Mouse (Mus musculus) urinary bladder, postnatal 36 days (tissue): ENCODE data around the gene Tmeff2.
A peak's percentile ranks its signal among the peaks of the same experiment; 100 is the strongest.
"Not testable (repeated sequence)": the region's sequence is repeated elsewhere in the genome, so short reads cannot be mapped to it uniquely, and the experiment has no call there.

Experiments used
- DNase-seq, 2 experiments: peaks; one replicate each; pipeline ENCODE4 v3.0.0; 2022; ENCODE audit warnings: low spot score in 2 of 2, mixed read lengths in 1 of 2

Gene Tmeff2

DNA sequence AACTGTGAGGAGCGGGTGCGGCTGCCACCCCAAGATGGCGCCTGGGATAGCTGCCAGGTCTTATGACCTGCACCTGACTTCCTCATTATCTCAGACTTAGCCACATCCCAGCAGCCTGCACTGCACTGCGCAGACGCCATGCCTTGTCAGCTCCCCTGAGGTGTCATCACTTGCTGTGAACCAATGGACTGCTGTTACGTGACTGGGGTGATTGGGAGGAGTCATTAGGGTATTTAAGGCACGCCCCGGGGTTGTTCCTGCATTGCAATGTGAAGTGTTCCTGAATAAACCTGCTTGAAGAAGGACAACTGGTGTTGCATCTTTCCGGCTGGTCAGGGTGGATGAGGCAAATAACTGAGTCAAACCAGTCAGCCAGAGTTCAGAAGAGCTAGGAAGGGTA is at the start of gene Tmeff2:
TSS of gene Tmeff2 (plus strand) at position 262 of the 400 bp plus-strand sequence.
- not testable (repeated sequence) for DNase-seq

GRCm38 (mm10) chr1:50861515-50861914 is 38.9 kb upstream of the Tmeff2 start:
- DNase-seq, result no peak

DNA sequence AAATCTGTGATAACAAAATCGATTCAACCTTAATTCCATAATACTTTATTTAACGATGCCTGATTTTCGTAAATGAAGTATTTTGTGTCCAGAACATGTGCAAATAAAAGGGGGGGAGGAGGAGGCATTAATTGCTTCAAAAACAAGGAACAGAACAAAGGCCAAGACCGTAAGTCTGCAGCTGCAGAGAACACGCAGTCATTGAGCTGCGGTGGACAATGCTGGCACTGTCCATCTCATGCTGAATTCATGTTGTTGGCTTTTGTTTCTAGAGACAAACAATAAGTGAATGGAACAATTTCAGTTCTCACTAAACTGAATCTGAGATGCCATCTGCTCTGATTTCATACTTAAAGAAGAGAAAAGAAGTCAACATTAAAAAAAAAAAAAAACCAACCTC is 2.8 kb upstream of the Tmeff2 start:
- DNase-seq, result no peak

- no peak for DNase-seq
These were observed 24.4 kb downstream of the Tmeff2 start for GRCm38 (mm10) chr1:50924838-50925355.

GRCm38 (mm10) chr1:50925356-50925921 is 25.0 kb downstream of the Tmeff2 start:
- DNase-seq, result no peak

- peak in 1 of 2 experiments; percentile 4 for DNase-seq
These were observed 26.1 kb downstream of the Tmeff2 start for GRCm38 (mm10) chr1:50926374-50927060.

- peak; percentile 46 to 82 for DNase-seq
These were observed 26.7 kb downstream of the Tmeff2 start for GRCm38 (mm10) chr1:50927077-50927611.

- DNase-seq, result peak in 1 of 2 experiments; percentile 1
These were observed 27.3 kb downstream of the Tmeff2 start for GRCm38 (mm10) chr1:50927679-50928187.

DNA sequence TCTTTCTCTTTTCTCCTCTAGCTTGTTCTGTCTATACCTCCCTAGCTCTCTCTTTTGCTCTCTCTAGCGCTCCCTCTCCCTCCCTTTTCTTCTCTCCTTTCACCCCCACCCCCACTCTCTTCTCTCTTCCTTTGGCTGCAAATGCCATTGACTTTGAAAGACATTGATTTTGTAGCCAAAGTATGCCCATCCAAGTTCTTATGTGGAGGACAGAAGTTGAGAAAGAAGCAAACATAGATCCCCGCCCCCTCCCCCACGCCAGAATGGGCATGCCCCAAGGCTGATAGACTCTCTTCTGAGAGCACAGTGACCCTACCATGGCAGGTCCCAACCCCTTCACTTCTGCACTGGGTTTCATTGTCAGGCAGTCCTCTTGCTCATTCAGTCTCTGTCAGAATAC is 28.3 kb downstream of the Tmeff2 start:
- no peak for DNase-seq

GRCm38 (mm10) chr1:50935076-50935475 is 34.6 kb downstream of the Tmeff2 start:
- DNase-seq, result no peak

DNA sequence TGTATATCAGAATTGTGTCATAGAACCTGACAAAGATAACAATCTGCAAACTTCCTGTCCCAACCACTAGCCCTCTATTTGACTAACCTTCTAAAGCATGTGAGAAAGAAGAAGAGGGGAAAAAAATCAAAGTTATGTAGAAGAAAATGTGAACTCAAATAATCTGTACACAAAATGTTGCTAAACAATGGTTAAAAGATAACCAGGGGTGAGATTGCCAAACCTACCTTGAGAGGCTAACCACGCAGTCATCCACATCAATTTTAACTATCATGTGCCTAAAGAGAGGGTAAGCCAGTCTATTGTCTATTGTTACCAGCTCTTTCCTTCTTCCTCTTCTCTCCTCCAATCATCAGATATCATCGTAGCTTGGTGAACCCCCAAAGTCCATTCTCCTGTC is 35.0 kb downstream of the Tmeff2 start:
- DNase-seq, result no peak

DNA sequence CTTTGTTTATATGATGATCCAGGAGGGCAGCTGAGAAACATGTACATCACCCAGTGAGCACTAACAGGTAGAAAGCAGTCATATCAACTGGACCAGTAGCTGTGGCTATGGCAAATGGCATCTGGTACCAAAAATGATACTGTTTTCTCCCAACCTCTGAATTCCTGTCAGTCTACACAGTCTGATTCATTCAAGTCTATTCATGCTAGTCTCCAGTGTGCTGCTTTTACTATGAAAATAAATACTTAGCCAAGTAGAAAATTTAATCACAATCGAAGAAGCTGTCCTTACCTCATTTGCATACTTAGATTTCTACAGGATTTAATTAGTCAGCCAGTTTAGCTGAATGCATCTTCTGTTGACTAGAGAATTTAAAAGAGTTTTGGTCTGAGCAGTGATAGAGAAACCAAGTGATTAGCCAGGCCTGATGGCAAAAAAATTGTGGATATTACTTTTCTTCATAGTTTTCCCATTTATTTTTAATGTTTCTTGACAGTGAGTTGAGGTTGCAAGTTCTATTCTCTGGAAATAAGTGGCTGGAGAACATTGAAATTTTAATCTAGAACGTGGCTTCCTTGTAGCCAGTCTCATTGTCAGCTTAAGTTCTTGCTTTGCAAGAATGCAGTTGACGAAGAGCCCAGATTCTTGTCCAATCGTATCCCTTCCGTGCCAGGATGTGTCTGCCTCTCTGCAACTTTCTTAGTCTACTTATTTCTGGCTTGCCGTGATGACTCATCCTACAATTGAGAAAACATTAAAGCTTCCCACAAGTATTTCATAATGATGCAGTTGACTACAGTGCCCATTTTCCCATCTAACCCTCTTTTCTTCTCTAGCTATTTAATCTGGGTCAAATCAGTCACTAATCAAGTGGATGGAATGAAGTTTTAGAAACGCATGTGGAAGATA is 39.9 kb downstream of the Tmeff2 start:
- peak in 1 of 2 experiments; percentile 22 for DNase-seq

DNA sequence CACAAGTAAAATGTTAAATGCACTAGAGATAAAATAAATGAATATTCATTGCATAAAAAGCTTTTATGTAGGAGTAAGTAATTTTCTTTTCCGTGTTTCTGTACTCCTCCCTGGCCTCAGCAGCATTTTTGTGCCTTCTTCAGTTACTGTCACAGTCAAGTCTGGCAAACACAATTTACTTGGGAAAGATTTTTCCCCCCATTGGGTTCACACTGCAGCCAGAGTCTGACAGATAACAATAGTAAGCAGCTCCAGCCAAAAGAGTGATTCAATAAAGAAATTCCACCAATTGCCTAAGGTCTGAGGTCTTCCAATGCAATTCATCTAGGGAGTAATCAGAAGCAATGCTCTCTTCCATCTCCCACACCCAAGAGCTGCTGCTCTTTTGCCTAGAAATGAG is 48.1 kb downstream of the Tmeff2 start:
- no peak for DNase-seq

- no peak for DNase-seq
These were observed 58.4 kb downstream of the Tmeff2 start for GRCm38 (mm10) chr1:50958844-50959243.

DNA sequence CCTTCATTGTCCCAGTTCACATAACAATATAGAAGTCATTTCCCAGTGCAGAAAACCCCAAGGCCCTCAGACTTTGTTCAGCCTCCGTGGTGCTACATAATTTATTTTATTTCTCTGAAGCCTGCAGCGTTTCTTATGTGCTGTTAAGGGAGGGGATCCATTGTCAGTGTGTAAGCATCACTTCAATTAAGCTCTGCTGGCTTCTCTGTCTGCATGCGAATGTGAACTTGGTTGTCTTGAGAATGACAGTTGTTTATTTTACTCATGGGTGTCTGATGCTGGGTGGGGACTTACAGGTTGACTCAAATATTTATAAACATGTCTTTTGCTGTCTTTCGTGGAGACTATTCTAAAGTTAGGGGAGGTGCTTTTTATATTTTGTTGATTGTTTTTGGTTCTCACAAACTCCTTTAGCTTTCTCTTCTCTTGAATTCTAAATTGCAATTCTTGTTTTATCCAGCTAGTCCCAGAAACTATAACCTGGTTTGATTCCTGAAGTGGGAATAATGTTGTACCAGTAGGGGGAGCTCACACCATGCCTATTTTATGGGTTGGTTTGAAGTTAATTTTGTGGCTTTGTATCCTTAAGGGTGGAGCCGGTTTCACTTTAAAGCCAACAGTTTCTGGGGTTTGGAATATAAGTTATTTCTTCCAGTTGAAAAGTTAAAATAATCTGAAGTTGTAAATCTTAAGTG is 61.7 kb downstream of the Tmeff2 start:
- peak; percentile 54 to 55 for DNase-seq

- no peak for DNase-seq
These were observed 62.2 kb downstream of the Tmeff2 start for GRCm38 (mm10) chr1:50962649-50963000.

DNA sequence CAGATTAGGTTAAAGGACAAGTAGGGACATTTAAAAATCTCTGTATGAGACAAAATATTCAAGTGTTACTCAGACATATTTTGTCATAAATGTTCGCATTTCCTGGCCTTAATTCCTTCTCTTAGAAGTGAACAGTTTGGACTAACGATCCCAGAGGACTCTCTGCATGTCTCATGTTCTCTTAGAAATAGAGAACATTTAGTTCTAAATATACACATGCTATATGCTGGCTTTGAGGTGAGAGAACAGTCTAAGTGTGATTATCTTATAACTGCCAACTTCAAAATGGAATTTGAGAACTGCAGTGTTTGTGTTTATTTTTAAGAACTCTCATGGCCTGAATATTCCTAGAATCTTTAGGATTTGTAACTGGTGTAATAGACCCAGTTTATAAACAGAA is 69.2 kb downstream of the Tmeff2 start:
- DNase-seq, result no peak

DNA sequence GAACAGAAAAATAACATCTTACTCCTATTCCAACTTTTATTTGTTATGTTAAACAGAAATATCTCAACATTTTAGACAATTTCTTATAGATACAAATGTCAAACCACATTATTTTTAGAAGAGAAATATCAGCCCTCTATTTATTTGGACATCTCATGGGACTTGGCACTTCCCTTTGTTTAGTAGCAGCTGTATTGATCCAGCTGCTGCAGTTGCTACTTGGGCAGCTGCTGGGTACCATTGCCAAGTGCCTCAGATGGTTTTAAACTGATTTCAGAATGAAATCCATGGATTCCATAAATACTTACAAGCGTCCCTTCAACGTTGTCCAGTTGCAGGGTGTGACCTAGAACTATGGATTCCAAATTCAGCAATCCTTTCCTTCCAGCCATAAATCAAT is 70.4 kb downstream of the Tmeff2 start:
- DNase-seq, result no peak

GRCm38 (mm10) chr1:50972509-50973436 is 72.3 kb downstream of the Tmeff2 start:
- DNase-seq, result no peak
